9 mouse cellular contexts compared by ENCODE assay signal in the genomic region with DNA sequence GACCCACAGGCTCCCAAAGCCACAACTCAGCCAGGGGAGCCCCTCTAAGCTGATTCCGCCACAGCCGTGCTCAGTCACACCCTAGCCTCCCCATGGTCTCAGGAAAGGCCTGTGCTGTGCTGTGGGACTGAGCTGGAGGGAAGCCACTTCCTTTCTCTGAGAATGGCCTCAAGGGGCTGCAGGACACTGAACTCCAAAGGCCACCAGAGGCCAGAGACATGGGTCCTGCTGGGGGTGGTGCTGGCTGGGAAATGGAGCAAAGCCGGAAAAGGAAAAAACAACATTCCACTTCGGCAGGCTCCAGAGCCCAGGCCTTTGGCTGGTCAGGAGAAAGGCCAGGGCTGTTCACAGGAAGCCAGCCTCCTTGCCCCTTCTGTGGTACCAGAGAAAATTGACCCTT. TPM values are rescaled to one million over a fixed set of nuclear protein-coding genes. Genes with fewer than 3 reads are reported as not detected.
DNase-seq lines count a peak whose midpoint lies in the region; ATAC-seq and TF ChIP-seq lines count a peak whose summit lies in the region.
"Had no signal": no experiment of that assay in that cellular context is flagged by ENCODE, and none has a peak within 500 bp of the region (broad histone marks: within the 10 kb centered on the region; RNA-seq: fewer than 3 reads in every experiment).

No protein-coding gene starts in this region.

- H3K36me3 ChIP-seq in liver, embryonic 14.5 days (replicated peaks; ENCODE audit: control insufficient read depth, insufficient read depth, low read depth), result peaks cover 88% of the 10 kb centered on the region

- H3K4me2 ChIP-seq in liver, embryonic 14.5 days (ENCODE audit: low read depth), result no peak overlapping the region

- peak; percentile 48 for ATAC-seq in liver, embryonic 14.5 days (ENCODE audit: insufficient read depth)
- no peak for ATAC-seq in inflammation-experienced regulatory T-cells, adult 6 months

- no peak overlapping the region for H3K27ac ChIP-seq in liver, embryonic 14.5 days

- TF ChIP-seq EP300 in liver, embryonic 14.5 days (IDR thresholded peaks at IDR 0.05; ENCODE audit: low read depth), result no peak

- H3K4me1 ChIP-seq in liver, embryonic 14.5 days (replicated peaks; ENCODE audit: control insufficient read depth in 2 of 2, insufficient read depth in 2 of 2, low read length in 1 of 2), result no peaks in the 10 kb centered on the region

- peak; percentile 18 to 20 for DNase-seq in spleen, postnatal 36 days (ENCODE audit: low spot score in 2 of 2)
- DNase-seq in spleen, adult 12 weeks (ENCODE audit: low spot score), result no peak
- DNase-seq in heart, postnatal 4 days, result peak; percentile 73
- no peak for DNase-seq in liver, embryonic 14.5 days (ENCODE audit: low read depth in 3 of 3, low spot score in 3 of 3)
- DNase-seq in thymus, postnatal 10 days (ENCODE audit: low spot score in 2 of 2), result no peak
- DNase-seq in left cerebral cortex, adult 8-10 months (ENCODE audit: low spot score in 2 of 2), result no peak
- no peak for DNase-seq in right cerebral cortex, postnatal 14 days
- DNase-seq: embryo, embryonic 11 days had no signal

- H3K9me3 ChIP-seq in liver, embryonic 14.5 days (ENCODE audit: control insufficient read depth, low read length), result no peaks in the 10 kb centered on the region

- H3K9ac ChIP-seq in liver, embryonic 14.5 days (replicated peaks), result no peak overlapping the region

- TF ChIP-seq CTCF in liver, embryonic 14.5 days (IDR thresholded peaks at IDR 0.05; ENCODE audit: low read depth), result no peak

- WGBS in liver, embryonic 14.5 days (ENCODE audit: insufficient replicate concordance), result 76% methylated on average over 4 of the region's 4 CpGs

- H3K4me3 ChIP-seq in liver, embryonic 14.5 days (ENCODE audit: insufficient read depth in 1 of 2, low read depth in 2 of 2, low read length in 2 of 2), result no peak overlapping the region

- no peaks in the 10 kb centered on the region for H3K27me3 ChIP-seq in liver, embryonic 14.5 days (ENCODE audit: control insufficient read depth, insufficient read depth, low read length)

RNA-seq across cellular contexts. Expression of a gene that starts 30.4 kb away (rescaled TPM):
- under 1 TPM; 0.31 to 0.83 TPM for total RNA-seq in heart, postnatal 4 days (2021)
- polyA plus RNA-seq in liver, embryonic 14.5 days (2012; rRNA removed), result 0.01 and 0.02 TPM in 2 replicates
- polyA plus RNA-seq in liver, embryonic 14.5 days (2014; fragmentation: Nextera tagmentation; extraction: Ambion mirVana), result 0.15 and 0.19 TPM in 2 replicates
- under 1 TPM in 1 of 3 experiments, not detected in 2; 0.15 TPM for polyA plus RNA-seq in inflammation-experienced regulatory T-cells, adult 6 months (2017; shearing (Covaris generic))
- total RNA-seq in left cerebral cortex, adult 8-10 months (2022), result 1 to 10 TPM in 3 of 4 experiments, under 1 TPM in 1; 0.41 to 2.3 (median 1.3) TPM

RNA-seq across cellular contexts. Expression of a gene that starts 48.0 kb away (rescaled TPM):
- 1 to 10 TPM; 1.4 to 4.4 TPM for total RNA-seq in heart, postnatal 4 days (2021)
- polyA plus RNA-seq in liver, embryonic 14.5 days (2012; rRNA removed), result 0.09 and 0.42 TPM in 2 replicates
- 0.40 TPM in 1 of 2 replicates, not detected in the other for polyA plus RNA-seq in liver, embryonic 14.5 days (2014; fragmentation: Nextera tagmentation; extraction: Ambion mirVana)
- polyA plus RNA-seq in inflammation-experienced regulatory T-cells, adult 6 months (2017; shearing (Covaris generic)), result 1 to 10 TPM in 1 of 3 experiments, under 1 TPM in 1, not detected in 1; 0.46 to 5.6 TPM
- not detected for total RNA-seq in left cerebral cortex, adult 8-10 months (2022)

RNA-seq across cellular contexts. Expression of a gene that starts 50.5 kb away (rescaled TPM):
- 100 to 1,000 TPM; 224 to 231 TPM for total RNA-seq in heart, postnatal 4 days (2021)
- 80.4 and 86.2 TPM in 2 replicates for polyA plus RNA-seq in liver, embryonic 14.5 days (2012; rRNA removed)
- polyA plus RNA-seq in liver, embryonic 14.5 days (2014; fragmentation: Nextera tagmentation; extraction: Ambion mirVana), result 94.5 and 105 TPM in 2 replicates
- 100 to 1,000 TPM in 1 of 3 experiments, 10 to 100 TPM in 2; 74.2 to 145 (median 93.4) TPM for polyA plus RNA-seq in inflammation-experienced regulatory T-cells, adult 6 months (2017; shearing (Covaris generic))
- total RNA-seq in left cerebral cortex, adult 8-10 months (2022), result 100 to 1,000 TPM; 161 to 178 (median 177) TPM

Comparison
In these comparisons a context has a peak if more than half of its experiments do, and no peak if none do; other contexts are left out.
1. DNase-seq: peak in spleen, postnatal 36 days (2 of 2) and heart, postnatal 4 days (single experiment); none in spleen, adult 12 weeks (single experiment), liver, embryonic 14.5 days (0 of 3), thymus, postnatal 10 days (0 of 2), left cerebral cortex, adult 8-10 months (0 of 2) and right cerebral cortex, postnatal 14 days (single experiment).